Mouse (Mus musculus): Measurements from ENCODE around the gene 4933406M09Rik. TPM values are rescaled to one million over a fixed set of nuclear protein-coding genes. Genes with fewer than 3 reads are reported as not detected.

The 4933406M09Rik gene
- polyA plus RNA-seq, 1 experiment from 2014 or later, result not detected

- Histone ChIP-seq H3K27me3 (ENCODE audit: control insufficient read depth, insufficient read depth, low read length) (no peaks in the 10 kb centered on the region), H3K4me1 (ENCODE audit: control insufficient read depth, insufficient read depth, low read length) (no peaks in the 10 kb centered on the region), H3K4me2 (ENCODE audit: low read depth, low read length) (peak overlapping the region; percentile 80), H3K36me3 (replicated peaks; ENCODE audit: control insufficient read depth, insufficient read depth, low read depth, low read length) (peaks cover 4% of the 10 kb centered on the region; the same call in 1 of the 2 replicates), H3K9ac (replicated peaks; ENCODE audit: low read length) (peak overlapping the region; percentile 75), H3K27ac (replicated peaks; ENCODE audit: low read depth, low read length) (no peak overlapping the region), H3K9me3 (replicated peaks; ENCODE audit: control insufficient read depth, low read length) (no peaks in the 10 kb centered on the region), H3K4me3 (ENCODE audit: low read depth, low read length) (peak overlapping the region; percentile 81)
- 39% methylated on average over 8 of the region's 8 CpGs for WGBS
- DNase-seq (ENCODE audit: low spot score) (no peak), ATAC-seq (replicated peaks; ENCODE audit: insufficient number of reproducible peaks, low FRiP score, low TSS enrichment, low read depth) (no peak)
These were observed 20.7 kb downstream of the 4933406M09Rik start for GRCm38 (mm10) chr1:134406414-134406771.

- DNase-seq (ENCODE audit: low spot score) (no peak), ATAC-seq (replicated peaks; ENCODE audit: insufficient number of reproducible peaks, low FRiP score, low TSS enrichment, low read depth) (no peak)
- WGBS, result 56% methylated on average over 8 of the region's 8 CpGs
- no peaks in the 10 kb centered on the region for H3K4me1 ChIP-seq (ENCODE audit: control insufficient read depth, insufficient read depth, low read length)
- 0 out of 2 replicates have a peak overlapping the region, but pooled peaks have one; percentile 13 for H3K27ac ChIP-seq (replicated peaks; ENCODE audit: low read depth, low read length)
- H3K9me3 ChIP-seq (replicated peaks; ENCODE audit: control insufficient read depth, low read length), result no peaks in the 10 kb centered on the region
- no peak overlapping the region for H3K9ac ChIP-seq (replicated peaks; ENCODE audit: low read length)
- H3K27me3 ChIP-seq (ENCODE audit: control insufficient read depth, insufficient read depth, low read length), result no peaks in the 10 kb centered on the region
- H3K4me3 ChIP-seq (ENCODE audit: low read depth, low read length), result no peak overlapping the region
- peaks cover 4% of the 10 kb centered on the region; the same call in 1 of the 2 replicates for H3K36me3 ChIP-seq (replicated peaks; ENCODE audit: control insufficient read depth, insufficient read depth, low read depth, low read length)
- H3K4me2 ChIP-seq (ENCODE audit: low read depth, low read length), result no peak overlapping the region
These were observed 22.3 kb downstream of the 4933406M09Rik start for GRCm38 (mm10) chr1:134408080-134408479.

GRCm38 (mm10) chr1:134411706-134412629, 26.2 kb downstream of the 4933406M09Rik start:
- H3K4me1 ChIP-seq (ENCODE audit: control insufficient read depth, insufficient read depth, low read length), result no peaks in the 10 kb centered on the region
- H3K27me3 ChIP-seq (ENCODE audit: control insufficient read depth, insufficient read depth, low read length), result no peaks in the 10 kb centered on the region
- H3K4me3 ChIP-seq (ENCODE audit: low read depth, low read length), result no peak overlapping the region
- no peak overlapping the region for H3K4me2 ChIP-seq (ENCODE audit: low read depth, low read length)
- H3K9me3 ChIP-seq (replicated peaks; ENCODE audit: control insufficient read depth, low read length), result no peaks in the 10 kb centered on the region
- 84% methylated on average over 9 of the region's 9 CpGs for WGBS
- ATAC-seq (replicated peaks; ENCODE audit: insufficient number of reproducible peaks, low FRiP score, low TSS enrichment, low read depth), result no peak
- DNase-seq (ENCODE audit: low spot score), result no peak
- H3K36me3 ChIP-seq (replicated peaks; ENCODE audit: control insufficient read depth, insufficient read depth, low read depth, low read length), result peaks cover 4% of the 10 kb centered on the region; the same call in 1 of the 2 replicates
- H3K27ac ChIP-seq (replicated peaks; ENCODE audit: low read depth, low read length), result no peak overlapping the region
- no peak overlapping the region for H3K9ac ChIP-seq (replicated peaks; ENCODE audit: low read length)

- no peak overlapping the region for H3K27ac ChIP-seq (replicated peaks; ENCODE audit: low read depth, low read length)
- no peak overlapping the region for H3K4me3 ChIP-seq (ENCODE audit: low read depth, low read length)
- no peak overlapping the region for H3K4me2 ChIP-seq (ENCODE audit: low read depth, low read length)
- ATAC-seq (replicated peaks; ENCODE audit: insufficient number of reproducible peaks, low FRiP score, low TSS enrichment, low read depth) (no peak), DNase-seq (ENCODE audit: low spot score) (no peak)
- WGBS, result 46% methylated on average over 2 of the region's 2 CpGs
- no peaks in the 10 kb centered on the region for H3K9me3 ChIP-seq (replicated peaks; ENCODE audit: control insufficient read depth, low read length)
- no peak overlapping the region for H3K9ac ChIP-seq (replicated peaks; ENCODE audit: low read length)
- H3K4me1 ChIP-seq (ENCODE audit: control insufficient read depth, insufficient read depth, low read length), result no peaks in the 10 kb centered on the region
- H3K27me3 ChIP-seq (ENCODE audit: control insufficient read depth, insufficient read depth, low read length), result no peaks in the 10 kb centered on the region
- peaks cover 4% of the 10 kb centered on the region; the same call in 1 of the 2 replicates for H3K36me3 ChIP-seq (replicated peaks; ENCODE audit: control insufficient read depth, insufficient read depth, low read depth, low read length)
These were observed 28.3 kb downstream of the 4933406M09Rik start for GRCm38 (mm10) chr1:134414038-134414437.

GRCm38 (mm10) chr1:134414501-134415167, 28.9 kb downstream of the 4933406M09Rik start:
- peaks cover 4% of the 10 kb centered on the region; the same call in 1 of the 2 replicates for H3K36me3 ChIP-seq (replicated peaks; ENCODE audit: control insufficient read depth, insufficient read depth, low read depth, low read length)
- H3K9ac ChIP-seq (replicated peaks; ENCODE audit: low read length), result peak overlapping the region; percentile 19
- DNase-seq (ENCODE audit: low spot score), result no peak
- WGBS, result 15% methylated on average over 11 of the region's 11 CpGs
- no peaks in the 10 kb centered on the region for H3K4me1 ChIP-seq (ENCODE audit: control insufficient read depth, insufficient read depth, low read length)
- H3K27ac ChIP-seq (replicated peaks; ENCODE audit: low read depth, low read length), result peak overlapping the region; percentile 10; the same call in 1 of the 2 replicates
- H3K9me3 ChIP-seq (replicated peaks; ENCODE audit: control insufficient read depth, low read length), result no peaks in the 10 kb centered on the region
- peak overlapping the region; percentile 95 for H3K4me3 ChIP-seq (ENCODE audit: low read depth, low read length)
- H3K4me2 ChIP-seq (ENCODE audit: low read depth, low read length), result peak overlapping the region; percentile 38
- no peaks in the 10 kb centered on the region for H3K27me3 ChIP-seq (ENCODE audit: control insufficient read depth, insufficient read depth, low read length)
- ATAC-seq (replicated peaks; ENCODE audit: insufficient number of reproducible peaks, low FRiP score, low TSS enrichment, low read depth), result peak; percentile 5

- Histone ChIP-seq H3K36me3 (replicated peaks; ENCODE audit: control insufficient read depth, insufficient read depth, low read depth, low read length) (peaks cover 4% of the 10 kb centered on the region; the same call in 1 of the 2 replicates), H3K9ac (replicated peaks; ENCODE audit: low read length) (peak within 1 kb of the TSS; percentile 91), H3K4me1 (ENCODE audit: control insufficient read depth, insufficient read depth, low read length) (no peaks in the 10 kb centered on the region), H3K4me2 (ENCODE audit: low read depth, low read length) (peak within 1 kb of the TSS; percentile 39), H3K27ac (replicated peaks; ENCODE audit: low read depth, low read length) (peak within 1 kb of the TSS; percentile 91), H3K9me3 (replicated peaks; ENCODE audit: control insufficient read depth, low read length) (no peaks in the 10 kb centered on the region), H3K4me3 (ENCODE audit: low read depth, low read length) (peak within 1 kb of the TSS; percentile 95), H3K27me3 (ENCODE audit: control insufficient read depth, insufficient read depth, low read length) (no peaks in the 10 kb centered on the region)
- DNase-seq (ENCODE audit: low spot score) (peak; percentile 98), ATAC-seq (replicated peaks; ENCODE audit: insufficient number of reproducible peaks, low FRiP score, low TSS enrichment, low read depth) (peak; percentile 99)
- WGBS, result under 1% methylated on average over 63 of the region's 77 CpGs
These were observed 29.6 kb downstream of the 4933406M09Rik start, which contains the start of gene Adipor1 for GRCm38 (mm10) chr1:134415168-134415831. Adipor1 (plus strand) TSS chr1:134415378.

- 78% methylated on average over 2 of the region's 2 CpGs for WGBS
- Histone ChIP-seq H3K9ac (replicated peaks; ENCODE audit: low read length) (no peak overlapping the region), H3K4me2 (ENCODE audit: low read depth, low read length) (no peak overlapping the region), H3K9me3 (replicated peaks; ENCODE audit: control insufficient read depth, low read length) (no peaks in the 10 kb centered on the region), H3K4me3 (ENCODE audit: low read depth, low read length) (no peak overlapping the region), H3K27me3 (ENCODE audit: control insufficient read depth, insufficient read depth, low read length) (no peaks in the 10 kb centered on the region), H3K36me3 (replicated peaks; ENCODE audit: control insufficient read depth, insufficient read depth, low read depth, low read length) (no peaks in the 10 kb centered on the region), H3K27ac (replicated peaks; ENCODE audit: low read depth, low read length) (no peak overlapping the region), H3K4me1 (ENCODE audit: control insufficient read depth, insufficient read depth, low read length) (no peaks in the 10 kb centered on the region)
- DNase-seq (ENCODE audit: low spot score) (no peak), ATAC-seq (replicated peaks; ENCODE audit: insufficient number of reproducible peaks, low FRiP score, low TSS enrichment, low read depth) (no peak)
These were observed 32.8 kb downstream of the 4933406M09Rik start for GRCm38 (mm10) chr1:134418414-134418975.
